Mouse (Mus musculus) gastrocnemius, adult 2 months (tissue): ENCODE data around the gene Ctdspl. TPM values are rescaled to one million over a fixed set of nuclear protein-coding genes. Genes with fewer than 3 reads are reported as not detected.

Source experiments
- DNase-seq: peaks from one replicate; pipeline ENCODE4 v3.0.0; 2022
- H3K27ac ChIP-seq: fragments of 200-600 bp; 2 replicates; pipeline ENCODE4 v1.8.1; 2022; ENCODE audit warnings: mild to moderate bottlenecking
- H3K4me3 ChIP-seq: fragments of 200-600 bp; 2 replicates; pipeline ENCODE4 v1.8.1; 2022; ENCODE audit warnings: mild to moderate bottlenecking, moderate library complexity
- CTCF ChIP-seq: fragments of 200-600 bp; IDR thresholded peaks from 2 replicates; pipeline ENCODE4 v1.8.1; 2022; ENCODE audit warnings: antibody characterized with exemption, mild to moderate bottlenecking, moderate library complexity
- intact Hi-C: fragments of 180-260 bp; cut with DNase I; formaldehyde crosslinking; loops from one replicate; pipeline ENCODE4 v1.15.1; 2025
- total RNA-seq, 2 experiments: library from RNA; stranded (reverse); gene quantifications; 2 replicates each; pipeline ENCODE4 v1.2.3; 2021

Gene Ctdspl
- total RNA-seq, 2 experiments from 2014 or later, result 3.5 to 5.9 TPM

- no peak for TF ChIP-seq CTCF
- H3K27ac ChIP-seq, result peak overlapping the region; percentile 57
- peak; percentile 75 for DNase-seq
- H3K4me3 ChIP-seq, result no peak overlapping the region; the same call in 1 of the 2 replicates
- intact Hi-C loops, result no loop called here
These were observed 34.7 kb upstream of the Ctdspl start for GRCm38 (mm10) chr9:118891593-118891992.

GRCm38 (mm10) chr9:118895101-118895500 is 31.2 kb upstream of the Ctdspl start:
- H3K27ac ChIP-seq, result no peak overlapping the region
- DNase-seq, result no peak
- no peak for TF ChIP-seq CTCF
- intact Hi-C loops, result no loop called here
- H3K4me3 ChIP-seq, result no peak overlapping the region

- no peak for TF ChIP-seq CTCF
- no peak for DNase-seq
- Histone ChIP-seq H3K27ac (no peak overlapping the region), H3K4me3 (no peak overlapping the region)
- intact Hi-C loops, result no loop called here
These were observed 25.6 kb upstream of the Ctdspl start for GRCm38 (mm10) chr9:118900677-118901076.

- TF ChIP-seq CTCF, result no peak
- no peak for DNase-seq
- intact Hi-C loops, result no loop called here
- no peak overlapping the region for H3K4me3 ChIP-seq
- H3K27ac ChIP-seq, result no peak overlapping the region
These were observed 24.3 kb upstream of the Ctdspl start for GRCm38 (mm10) chr9:118901917-118902316.

GRCm38 (mm10) chr9:118907934-118908620 is 18.2 kb upstream of the Ctdspl start:
- Histone ChIP-seq H3K27ac (no peak overlapping the region), H3K4me3 (no peak overlapping the region)
- peak; percentile 98 for TF ChIP-seq CTCF
- peak; percentile 78 for DNase-seq
- intact Hi-C loops, result loop anchor here (1.0 to 2.0 kb wide), 2 partner anchors 301 to 319 kb away; partner anchors contain the start of gene Itga9

GRCm38 (mm10) chr9:118913048-118913447 is 13.2 kb upstream of the Ctdspl start:
- no peak overlapping the region for H3K27ac ChIP-seq
- no peak overlapping the region for H3K4me3 ChIP-seq
- no peak for TF ChIP-seq CTCF
- intact Hi-C loops, result no loop called here
- DNase-seq, result no peak

GRCm38 (mm10) chr9:118913613-118914012 is 12.6 kb upstream of the Ctdspl start:
- DNase-seq, result no peak
- Histone ChIP-seq H3K27ac (no peak overlapping the region), H3K4me3 (no peak overlapping the region)
- intact Hi-C loops, result no loop called here
- TF ChIP-seq CTCF, result no peak

- Histone ChIP-seq H3K27ac (no peak overlapping the region), H3K4me3 (no peak overlapping the region)
- intact Hi-C loops, result no loop called here
- DNase-seq, result no peak
- no peak for TF ChIP-seq CTCF
These were observed 11.7 kb upstream of the Ctdspl start for GRCm38 (mm10) chr9:118914589-118914988.

GRCm38 (mm10) chr9:118915290-118915689 is 11.0 kb upstream of the Ctdspl start:
- H3K4me3 ChIP-seq, result no peak overlapping the region
- TF ChIP-seq CTCF, result peak; percentile 69
- DNase-seq, result no peak
- intact Hi-C loops, result no loop called here
- H3K27ac ChIP-seq, result no peak overlapping the region

- H3K4me3 ChIP-seq, result no peak overlapping the region
- no peak for TF ChIP-seq CTCF
- intact Hi-C loops, result loop anchor here (1.0 kb wide), 1 partner anchor 148 kb away; no protein-coding TSS in a partner anchor
- no peak overlapping the region for H3K27ac ChIP-seq
- peak; percentile 49 for DNase-seq
These were observed 6.5 kb upstream of the Ctdspl start for GRCm38 (mm10) chr9:118919672-118920186.

GRCm38 (mm10) chr9:118920798-118921515 is 5.3 kb upstream of the Ctdspl start:
- Histone ChIP-seq H3K4me3 (no peak overlapping the region), H3K27ac (no peak overlapping the region)
- peak; percentile 98 for TF ChIP-seq CTCF
- DNase-seq, result peak; percentile 88
- intact Hi-C loops, result loop anchor here (1.0 kb wide), 2 partner anchors 108 to 146 kb away; no protein-coding TSS in a partner anchor

- no peak for DNase-seq
- no peak overlapping the region for H3K4me3 ChIP-seq
- H3K27ac ChIP-seq, result no peak overlapping the region
- intact Hi-C loops, result loop anchor here (1.0 kb wide), 1 partner anchor 107 kb away; no protein-coding TSS in a partner anchor
- TF ChIP-seq CTCF, result no peak
These were observed 4.3 kb upstream of the Ctdspl start for GRCm38 (mm10) chr9:118921926-118922325.

- no peak for TF ChIP-seq CTCF
- DNase-seq, result no peak
- peak overlapping the region; percentile 94 for H3K4me3 ChIP-seq
- intact Hi-C loops, result no loop called here
- H3K27ac ChIP-seq, result peak overlapping the region; percentile 85
These were observed 1.6 kb upstream of the Ctdspl start for GRCm38 (mm10) chr9:118924554-118925085.
